Mouse (Mus musculus) ES-E14 (cell line): ENCODE results near the gene Grk6.

Source experiments
- CHD2 ChIP-seq: IDR thresholded peaks from 2 replicates; pipeline ENCODE4 v1.6.1; 2014; ENCODE audit warnings: mild to moderate bottlenecking, low read depth, low read length, inconsistent platforms
- HCFC1 ChIP-seq: IDR thresholded peaks from 2 replicates; pipeline ENCODE4 v1.6.1; 2012; ENCODE audit warnings: low read length, inconsistent platforms, borderline replicate concordance; ENCODE audit not compliant: insufficient read depth
- MAFK ChIP-seq: IDR thresholded peaks from 2 replicates; pipeline ENCODE4 v1.6.1; 2014; ENCODE audit warnings: mild to moderate bottlenecking, low read depth, low read length, inconsistent platforms; ENCODE audit not compliant: insufficient read depth
- ZC3H11A ChIP-seq: IDR thresholded peaks from 2 replicates; pipeline ENCODE4 v1.6.1; 2012; ENCODE audit warnings: low read depth, mild to moderate bottlenecking, inconsistent platforms, low read length, borderline replicate concordance
- ZNF384 ChIP-seq: IDR thresholded peaks from 2 replicates; pipeline ENCODE4 v1.6.1; 2012; ENCODE audit warnings: low read depth, low read length, inconsistent platforms

GRCm38 (mm10) chr13:55444937-55445315 lies at the start of gene Grk6:
- TF ChIP-seq ZC3H11A: no peak
- TF ChIP-seq CHD2: peak; percentile 86
- TF ChIP-seq ZNF384: no peak
- no peak for TF ChIP-seq HCFC1
- TF ChIP-seq MAFK: no peak
